Mouse (Mus musculus) kidney, adult 18-20 months (tissue): ENCODE results near the gene Shisa4.

Source experiments
- DNase-seq: peaks from one replicate; pipeline ENCODE4 v3.0.0; 2021

Shisa4 gene

DNA sequence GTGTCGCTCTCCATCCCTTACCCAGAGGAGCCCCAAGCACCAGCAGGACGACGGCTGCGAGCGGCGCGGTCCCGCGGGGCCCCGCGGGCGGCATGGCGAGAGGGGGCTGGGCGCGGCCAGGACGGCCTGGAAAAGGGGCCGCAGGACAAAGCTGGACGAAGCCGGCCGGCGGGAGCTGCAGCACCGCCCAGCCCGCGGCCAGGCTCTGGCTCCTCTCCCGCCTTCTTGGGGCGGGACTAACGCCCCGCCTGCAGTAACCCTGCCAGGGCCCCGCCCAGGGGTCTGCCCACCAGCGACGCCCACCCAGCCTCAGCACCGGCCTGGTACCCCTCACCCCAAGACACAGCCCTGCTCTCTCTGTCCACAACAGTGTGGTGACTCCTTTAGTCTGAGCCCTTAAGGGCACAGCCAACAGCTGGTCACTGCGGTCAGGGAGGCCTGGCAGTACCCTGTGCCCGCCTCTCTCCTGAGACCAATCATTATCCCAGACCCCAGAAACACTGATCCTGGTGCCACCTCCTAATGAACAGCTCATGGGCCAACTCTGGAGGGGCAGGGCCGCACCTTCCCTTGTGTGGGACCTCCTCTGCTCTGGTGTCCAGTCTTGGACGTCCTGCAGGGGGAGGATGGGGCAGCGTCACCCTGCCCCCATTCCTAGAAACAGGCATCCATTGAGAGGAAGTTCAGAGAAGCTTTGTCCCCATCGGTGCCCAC, at the start of gene Shisa4:
Gene Shisa4, minus strand, starts transcription at position 370 of the 714 bp plus-strand sequence.
- peak; percentile 84 for DNase-seq

- no peak for DNase-seq
These were observed 47.7 kb upstream of the Shisa4 start for GRCm38 (mm10) chr1:135422772-135423171.

DNA sequence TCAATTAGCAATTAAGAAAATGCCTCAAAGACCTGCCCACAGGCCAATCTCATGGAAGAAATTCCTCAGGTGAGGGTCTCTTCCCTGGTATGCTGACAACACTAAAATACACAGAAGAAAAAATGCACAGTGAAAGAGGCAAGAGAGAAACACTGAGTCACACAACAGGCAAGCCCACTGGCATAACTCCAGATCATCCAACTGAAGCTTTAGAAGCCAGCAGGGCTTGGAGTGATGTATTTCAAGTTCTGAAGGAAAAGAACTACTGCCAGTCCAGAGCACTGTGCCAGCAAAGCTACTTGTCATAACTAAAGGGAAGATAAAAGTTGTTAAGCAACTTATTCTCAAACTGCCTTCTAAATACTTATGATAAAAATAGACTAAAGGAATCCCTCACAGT, 39.0 kb upstream of the Shisa4 start:
- DNase-seq, result no peak

DNA sequence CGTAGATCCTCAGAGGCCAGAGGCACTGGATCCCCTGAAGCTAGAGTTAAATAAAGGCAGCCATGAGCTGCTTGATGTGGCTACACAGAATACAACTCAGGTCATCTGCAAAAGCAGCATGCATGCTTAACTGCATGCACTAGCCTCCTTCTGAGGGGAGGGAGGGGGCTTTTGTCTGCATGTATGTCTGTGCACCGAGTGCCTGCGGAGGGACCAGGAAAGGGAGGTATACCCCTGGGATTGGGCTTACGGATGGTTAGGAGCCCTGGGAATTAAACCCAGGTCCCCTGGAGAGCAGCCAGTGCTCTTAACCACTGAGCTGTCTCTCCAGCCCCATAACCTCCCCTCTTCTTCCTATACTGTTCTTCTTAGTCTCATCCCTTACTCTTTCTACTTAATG, 37.1 kb upstream of the Shisa4 start:
- no peak for DNase-seq

GRCm38 (mm10) chr1:135410967-135411366, 35.9 kb upstream of the Shisa4 start:
- DNase-seq, result peak; percentile 41

DNA sequence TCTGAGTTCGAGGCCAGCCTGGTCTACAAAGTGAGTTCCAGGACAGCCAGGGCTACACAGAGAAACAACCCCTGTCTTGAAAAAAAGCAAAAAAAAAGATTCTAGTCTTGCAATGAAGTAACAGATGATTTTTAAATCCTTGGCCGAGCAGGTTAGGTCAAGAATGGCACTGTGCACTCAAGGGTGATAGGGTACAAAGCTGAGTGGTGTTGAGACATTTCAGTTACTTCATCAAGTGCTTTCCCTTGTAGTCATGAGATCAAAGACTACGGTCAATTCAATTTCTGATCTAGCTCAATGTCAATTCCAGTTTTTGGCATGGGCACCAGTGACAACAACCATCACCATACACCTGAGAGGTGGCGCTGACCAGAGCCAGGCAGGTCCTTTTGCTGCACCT, 33.9 kb upstream of the Shisa4 start:
- no peak for DNase-seq

GRCm38 (mm10) chr1:135405356-135405755, 30.3 kb upstream of the Shisa4 start:
- DNase-seq, result no peak

GRCm38 (mm10) chr1:135401452-135402110, 26.5 kb upstream of the Shisa4 start:
- no peak for DNase-seq

GRCm38 (mm10) chr1:135399466-135399865, 24.4 kb upstream of the Shisa4 start:
- DNase-seq, result no peak

DNA sequence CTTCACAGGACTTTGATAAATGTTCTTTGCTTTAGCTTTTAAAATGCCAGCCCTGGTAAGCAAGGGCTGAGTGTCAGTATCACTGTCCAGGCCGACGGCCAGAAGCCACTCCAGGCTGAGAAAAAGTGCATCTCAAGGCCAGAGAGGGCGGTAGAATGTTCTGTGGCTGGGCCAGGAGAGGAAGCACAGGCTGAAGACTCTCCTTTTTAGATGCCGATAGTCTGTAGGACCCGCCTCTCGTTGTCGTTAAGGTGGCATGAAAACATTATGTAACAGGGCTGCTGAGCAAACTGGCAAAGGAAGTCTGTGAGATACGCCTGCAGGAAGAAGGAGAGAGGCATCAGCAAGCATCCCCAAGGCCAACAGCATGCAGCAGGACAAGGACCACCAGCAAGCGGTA, 10.1 kb upstream of the Shisa4 start:
- DNase-seq, result no peak

DNA sequence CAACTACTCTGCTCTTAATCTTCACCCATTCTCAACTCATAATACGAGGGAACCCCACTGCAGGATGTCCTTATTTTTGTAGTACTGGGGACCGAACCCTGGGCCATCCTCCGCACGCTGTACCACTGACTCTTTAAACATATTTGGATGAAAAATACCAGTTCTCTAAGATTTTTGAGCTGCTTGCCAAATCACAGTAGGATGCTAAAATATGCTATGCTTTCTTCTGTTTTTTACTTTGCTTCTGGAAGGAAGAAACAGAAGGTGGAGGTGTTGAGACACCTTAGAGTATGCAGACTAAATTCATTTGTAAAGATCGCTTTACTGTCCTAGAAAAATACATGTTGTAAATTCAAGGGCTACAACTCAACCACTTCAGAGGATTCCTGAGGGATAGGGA, 9.1 kb upstream of the Shisa4 start:
- DNase-seq, result no peak

- DNase-seq, result peak; percentile 30
These were observed 6.5 kb upstream of the Shisa4 start for GRCm38 (mm10) chr1:135381560-135381959.

- DNase-seq, result no peak
These were observed 5.3 kb upstream of the Shisa4 start for GRCm38 (mm10) chr1:135380071-135380991.

DNA sequence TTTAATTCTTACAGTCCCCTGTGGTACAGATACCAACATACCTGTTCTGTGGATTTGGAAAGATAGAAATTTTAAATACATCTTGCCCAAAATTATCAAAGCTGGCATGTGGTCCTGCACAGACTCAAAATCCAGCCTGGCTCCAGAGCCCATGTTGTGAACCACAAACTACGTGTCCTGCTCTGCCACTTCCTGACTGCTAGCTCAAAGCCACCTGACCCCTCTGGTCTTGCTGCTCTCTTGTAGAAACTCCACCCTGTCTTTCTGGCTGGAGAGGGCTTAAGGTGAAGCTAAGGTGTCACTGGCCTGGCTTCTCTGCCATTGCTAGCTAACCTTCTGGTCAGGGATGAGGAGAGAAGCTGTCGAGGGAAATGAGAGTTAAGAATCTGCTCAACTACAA, 4.0 kb upstream of the Shisa4 start:
- no peak for DNase-seq

GRCm38 (mm10) chr1:135378576-135378975, 3.5 kb upstream of the Shisa4 start:
- no peak for DNase-seq

DNA sequence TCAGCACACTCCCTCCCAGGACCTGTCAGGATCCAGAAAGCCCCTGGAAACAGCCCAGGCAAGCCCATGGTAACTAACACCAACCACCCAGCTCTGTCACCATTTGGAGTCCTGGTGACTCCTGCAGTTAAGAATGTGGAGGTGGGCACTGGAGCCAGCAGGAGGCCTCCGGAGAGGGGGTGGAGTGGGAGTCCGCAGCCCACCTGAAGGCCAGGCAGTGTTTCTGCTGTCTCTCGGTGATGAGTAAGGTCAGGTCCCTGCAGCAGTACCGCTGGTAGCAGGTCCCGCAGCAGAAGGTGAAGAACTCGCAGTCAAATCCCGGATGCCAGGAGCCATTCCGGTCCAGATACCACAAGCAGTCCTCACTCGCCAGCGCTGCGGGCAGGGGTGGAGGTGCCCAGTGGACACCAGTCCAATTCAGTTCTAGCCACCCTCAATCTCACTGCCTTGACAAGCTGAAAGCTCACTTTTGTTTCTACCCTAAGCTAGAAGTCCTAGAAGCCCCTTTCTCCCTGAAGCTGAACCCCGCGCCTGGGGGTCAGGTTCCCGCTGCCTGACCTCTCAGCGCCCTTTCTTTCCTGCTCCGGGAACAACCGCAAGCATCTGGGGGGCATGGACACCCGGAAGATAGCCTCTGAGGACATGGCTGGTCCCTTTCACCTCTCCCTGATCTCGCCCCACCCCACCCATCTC, 716 bp downstream of the Shisa4 start:
- DNase-seq, result peak; percentile 44

- no peak for DNase-seq
These were observed 1.8 kb downstream of the Shisa4 start for GRCm38 (mm10) chr1:135373171-135373677.

- no peak for DNase-seq
These were observed 5.6 kb downstream of the Shisa4 start for GRCm38 (mm10) chr1:135369415-135369814.

DNA sequence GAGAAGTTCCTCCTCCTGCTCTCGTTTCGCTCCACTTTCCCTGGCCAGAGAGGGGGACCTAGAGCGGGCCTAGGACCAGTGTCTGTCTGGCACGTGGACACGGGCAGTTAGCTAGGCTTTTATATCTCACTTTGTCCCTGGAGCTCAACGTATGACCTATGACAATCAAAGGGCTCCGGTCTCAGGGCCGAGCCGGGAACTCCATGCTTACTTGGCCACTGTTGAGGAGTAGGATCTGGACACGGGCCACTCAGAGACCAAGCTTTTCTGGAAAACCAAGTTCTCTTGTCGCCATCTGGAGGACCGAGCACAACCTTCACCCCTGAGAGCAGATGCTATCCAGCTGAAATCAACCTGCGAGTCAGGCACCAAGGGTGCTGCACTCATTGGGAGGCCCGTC, 6.1 kb downstream of the Shisa4 start:
- peak; percentile 78 for DNase-seq

- DNase-seq, result peak; percentile 89
These were observed 6.8 kb downstream of the Shisa4 start for GRCm38 (mm10) chr1:135368245-135368644.

GRCm38 (mm10) chr1:135367595-135367994, 7.4 kb downstream of the Shisa4 start:
- no peak for DNase-seq

GRCm38 (mm10) chr1:135367005-135367404, 8.0 kb downstream of the Shisa4 start:
- DNase-seq, result no peak

DNA sequence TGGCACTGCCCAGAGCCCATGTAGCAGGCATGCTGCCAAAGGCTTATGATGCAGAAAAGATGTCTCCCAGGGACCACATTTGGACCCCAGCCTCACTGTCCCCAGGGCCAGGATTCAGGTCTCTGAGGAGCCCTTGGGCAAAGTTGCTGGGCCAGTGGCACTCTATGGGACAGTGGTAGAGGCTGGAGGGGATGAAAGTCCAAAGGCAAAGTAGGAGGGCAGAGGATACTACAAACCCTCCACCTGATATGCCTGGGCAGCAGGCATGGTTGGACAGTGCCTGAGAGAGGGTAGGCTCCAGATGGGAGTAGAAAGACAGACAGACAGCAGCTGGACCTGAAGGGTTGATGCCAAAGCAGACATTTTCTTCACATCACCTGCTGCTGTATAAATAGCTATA, 8.7 kb downstream of the Shisa4 start:
- DNase-seq, result no peak
